Mouse (Mus musculus) embryonic facial prominence, embryonic 15.5 days (tissue): ENCODE measurements around the gene Prkaa1. TPM values are rescaled to one million over a fixed set of nuclear protein-coding genes. Genes with fewer than 3 reads are reported as not detected.
A peak's percentile ranks its signal among the peaks of the same experiment; 100 is the strongest.

Source experiments
- ATAC-seq: fragments of 200-750 bp; cut with Nextera tagmentation; 2 replicates; pipeline ENCODE4 v1.8.0; 2017; ENCODE audit warnings: low read depth, moderate TSS enrichment; ENCODE audit not compliant: insufficient number of reproducible peaks, low FRiP score, low TSS enrichment
- H3K27ac ChIP-seq: fragments of 300-500 bp; sonication (generic); replicated peaks from 2 replicates; pipeline ENCODE4 v1.5.1; 2015; ENCODE audit warnings: mild to moderate bottlenecking, inconsistent platforms
- H3K27me3 ChIP-seq: fragments of 300-500 bp; sonication (generic); 2 replicates; pipeline ENCODE4 v1.6.1; 2015; ENCODE audit warnings: inconsistent platforms
- H3K36me3 ChIP-seq: fragments of 300-500 bp; sonication (generic); 2 replicates; pipeline ENCODE4 v1.6.1; 2015; ENCODE audit warnings: mild to moderate bottlenecking, inconsistent platforms
- H3K4me1 ChIP-seq: fragments of 300-500 bp; sonication (generic); 2 replicates; pipeline ENCODE4 v1.6.1; 2015; ENCODE audit warnings: inconsistent platforms
- H3K4me2 ChIP-seq: fragments of 300-500 bp; sonication (generic); replicated peaks from 2 replicates; pipeline ENCODE4 v1.6.1; 2015; ENCODE audit warnings: mild to moderate bottlenecking, inconsistent platforms
- H3K4me3 ChIP-seq: fragments of 300-500 bp; sonication (generic); replicated peaks from 2 replicates; pipeline ENCODE4 v1.5.1; 2015; ENCODE audit warnings: mild to moderate bottlenecking, inconsistent platforms
- H3K9ac ChIP-seq: fragments of 300-500 bp; sonication (generic); 2 replicates; pipeline ENCODE4 v1.6.1; 2015; ENCODE audit warnings: inconsistent platforms
- H3K9me3 ChIP-seq: fragments of 300-500 bp; sonication (generic); replicated peaks from 2 replicates; pipeline ENCODE4 v1.6.1; 2016; ENCODE audit warnings: inconsistent platforms
- WGBS: fragments of 180-500 bp; shearing (Covaris S2); methylation state at CpG from one replicate; pipeline ENCODE4 v1.1.7; 2015; 5-methylcytosine and 5-hydroxymethylcytosine counted together
- polyA plus RNA-seq: library from polyadenylated mRNA; unstranded; fragments of >200 nt; fragmentation: Nextera tagmentation; extraction: Ambion mirVana; gene quantifications from 2 replicates; pipeline ENCODE4 v1.2.1, GENCODE M21; 2015

The Prkaa1 gene
- 16.1 and 17.2 TPM in 2 replicates for polyA plus RNA-seq

DNA sequence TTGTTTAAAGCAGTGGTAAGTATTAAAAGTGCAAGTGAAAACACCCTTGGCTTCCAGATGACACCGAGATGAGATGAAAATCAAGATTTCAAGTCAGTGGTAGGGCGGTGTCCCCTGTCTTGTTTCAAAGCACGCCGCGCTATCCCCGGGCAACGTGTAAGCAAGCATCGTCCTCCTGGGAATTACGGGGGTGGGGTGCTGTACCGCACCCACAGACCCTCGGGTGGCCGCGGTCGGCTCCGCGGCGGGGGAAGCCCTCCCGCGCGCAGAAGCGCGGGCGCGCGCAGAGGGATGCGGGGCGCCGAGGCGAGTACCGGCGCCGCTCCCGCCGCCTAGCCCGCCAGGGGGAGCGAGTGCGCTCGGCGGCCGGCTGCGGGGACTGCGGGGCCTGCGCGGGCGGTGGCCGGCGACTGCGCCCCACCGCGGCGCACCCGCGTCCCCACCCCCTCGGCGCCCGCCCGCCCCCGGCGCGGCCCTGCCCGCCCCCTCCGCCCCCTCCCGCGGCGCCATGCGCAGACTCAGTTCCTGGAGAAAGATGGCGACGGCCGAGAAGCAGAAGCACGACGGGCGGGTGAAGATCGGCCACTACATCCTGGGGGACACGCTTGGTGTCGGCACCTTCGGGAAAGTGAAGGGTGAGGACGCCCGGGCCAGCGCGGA is at the start of gene Prkaa1:
Gene Prkaa1, plus strand, starts transcription at position 501 of the 660 bp plus-strand sequence.
- Histone ChIP-seq H3K9me3 (no peaks in the 10 kb centered on the region), H3K27ac (peak within 1 kb of the TSS; percentile 90), H3K4me2 (peak within 1 kb of the TSS; percentile 58), H3K27me3 (no peaks in the 10 kb centered on the region), H3K4me1 (peaks cover 17% of the 10 kb centered on the region), H3K9ac (peak within 1 kb of the TSS; percentile 78), H3K36me3 (no peaks in the 10 kb centered on the region), H3K4me3 (peak within 1 kb of the TSS; percentile 69)
- ATAC-seq: peak; percentile 89
- under 1% methylated on average over 77 of the region's 80 CpGs for WGBS

DNA sequence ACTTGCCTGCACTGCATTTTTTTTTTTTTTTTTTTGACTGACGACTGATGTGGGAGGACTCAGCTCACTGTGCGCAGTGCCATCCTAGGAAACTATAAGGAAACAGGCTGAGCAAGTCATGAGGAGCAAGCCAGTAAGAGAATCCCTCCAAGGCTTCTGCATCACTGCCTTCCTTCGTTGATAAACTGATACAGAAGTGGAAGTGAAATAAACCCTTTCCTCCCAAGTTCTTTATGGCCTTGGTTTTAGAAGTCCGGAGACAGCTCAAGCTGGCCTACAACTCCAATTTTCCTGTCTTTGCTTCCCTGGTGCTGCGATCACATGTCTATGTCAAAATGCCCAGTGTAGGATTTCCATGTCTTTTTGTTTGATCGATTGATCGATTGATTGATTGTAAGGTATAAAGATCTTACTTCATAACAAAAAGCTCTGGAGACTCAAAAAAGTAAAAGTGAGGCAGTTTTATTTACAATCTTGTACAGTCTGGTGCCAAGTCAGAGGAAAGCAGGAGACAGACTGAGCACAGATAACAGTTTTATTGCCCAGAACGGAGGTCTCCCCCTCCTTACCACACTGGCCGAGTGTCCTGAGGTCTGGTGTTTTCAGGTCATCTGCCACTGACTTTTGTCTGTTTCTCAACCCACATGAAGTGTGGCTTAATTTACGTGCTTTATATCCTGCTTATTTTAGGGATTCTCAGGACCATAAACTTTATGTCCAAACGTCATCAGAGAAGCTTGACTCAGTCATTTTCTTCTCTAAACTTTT is 47.9 kb upstream of the Prkaa1 start:
- Histone ChIP-seq H3K4me1 (no peaks in the 10 kb centered on the region), H3K4me3 (no peak overlapping the region), H3K36me3 (no peaks in the 10 kb centered on the region), H3K27me3 (no peaks in the 10 kb centered on the region), H3K9ac (no peak overlapping the region), H3K9me3 (no peaks in the 10 kb centered on the region), H3K4me2 (no peak overlapping the region), H3K27ac (no peak overlapping the region)
- 83% methylated on average over 11 of the region's 11 CpGs for WGBS
- no peak for ATAC-seq

DNA sequence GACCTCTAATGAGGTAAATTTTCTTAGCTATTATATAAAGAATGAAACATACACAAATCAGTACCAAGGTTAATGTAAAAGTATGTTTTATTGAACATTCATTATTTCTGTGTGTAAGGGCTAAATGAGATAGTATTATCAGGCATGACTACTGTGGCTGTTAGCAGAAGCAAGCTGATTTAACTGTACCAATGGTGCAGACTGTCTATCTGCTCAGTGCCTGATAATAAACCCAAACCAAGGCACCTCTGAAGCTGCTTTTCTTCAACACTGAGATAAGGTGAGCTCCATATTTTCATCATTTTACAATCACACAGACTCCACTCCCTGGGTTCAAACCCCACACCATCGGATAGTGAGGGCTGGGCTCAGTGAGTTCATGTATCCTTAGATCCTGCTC is 46.3 kb upstream of the Prkaa1 start:
- no peaks in the 10 kb centered on the region for H3K4me1 ChIP-seq
- H3K9me3 ChIP-seq: no peaks in the 10 kb centered on the region
- H3K27me3 ChIP-seq: no peaks in the 10 kb centered on the region
- no peak overlapping the region for H3K4me2 ChIP-seq
- no peak overlapping the region for H3K27ac ChIP-seq
- H3K4me3 ChIP-seq: no peak overlapping the region
- WGBS: 88% methylated on average over 1 of the region's 1 CpGs
- H3K9ac ChIP-seq: no peak overlapping the region
- no peaks in the 10 kb centered on the region for H3K36me3 ChIP-seq
- ATAC-seq: no peak

- Histone ChIP-seq H3K4me2 (no peak overlapping the region), H3K4me1 (no peaks in the 10 kb centered on the region), H3K4me3 (no peak overlapping the region), H3K9me3 (no peaks in the 10 kb centered on the region), H3K9ac (no peak overlapping the region), H3K27me3 (no peaks in the 10 kb centered on the region), H3K27ac (no peak overlapping the region), H3K36me3 (no peaks in the 10 kb centered on the region)
- ATAC-seq: no peak
- WGBS: 95% methylated on average over 4 of the region's 4 CpGs
Measured at GRCm38 (mm10) chr15:5102312-5102711, 41.3 kb upstream of the Prkaa1 start.

DNA sequence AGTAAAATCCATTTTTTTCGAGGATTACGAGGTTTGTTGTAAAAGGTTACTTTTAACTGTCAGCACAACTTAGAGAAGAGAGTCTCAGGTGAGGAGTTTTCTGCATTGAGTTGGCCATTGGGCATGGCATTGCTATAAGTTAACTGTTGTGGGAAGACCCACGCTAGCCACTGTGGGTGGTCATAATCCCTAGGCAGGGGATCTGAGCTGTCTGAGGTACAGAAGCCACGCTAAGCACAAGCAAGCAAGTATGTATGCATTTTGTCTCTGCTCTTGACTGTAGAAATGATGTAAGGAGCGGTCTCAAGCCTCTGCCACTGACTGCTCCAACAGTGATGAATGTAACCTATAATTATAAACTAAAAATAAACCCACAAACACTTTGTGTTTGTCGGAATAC is 37.8 kb upstream of the Prkaa1 start:
- no peak overlapping the region for H3K9ac ChIP-seq
- ATAC-seq: no peak
- no peak overlapping the region for H3K4me2 ChIP-seq
- H3K27ac ChIP-seq: no peak overlapping the region
- H3K27me3 ChIP-seq: no peaks in the 10 kb centered on the region
- H3K4me1 ChIP-seq: no peaks in the 10 kb centered on the region
- H3K9me3 ChIP-seq: no peaks in the 10 kb centered on the region
- WGBS: 72% methylated on average over 6 of the region's 6 CpGs
- no peak overlapping the region for H3K4me3 ChIP-seq
- no peaks in the 10 kb centered on the region for H3K36me3 ChIP-seq

- no peak overlapping the region for H3K9ac ChIP-seq
- WGBS: 33% methylated on average over 2 of the region's 2 CpGs
Measured at GRCm38 (mm10) chr15:5106293-5106692, 37.4 kb upstream of the Prkaa1 start.

GRCm38 (mm10) chr15:5107686-5108654 is 35.7 kb upstream of the Prkaa1 start, which contains the start of gene Card6:
TSS of gene Card6 (minus strand) at chr15:5108539.
- no peak for ATAC-seq
- Histone ChIP-seq H3K36me3 (no peaks in the 10 kb centered on the region), H3K27ac (peak within 1 kb of the TSS; percentile 44; the same call in 1 of the 2 replicates), H3K9me3 (no peaks in the 10 kb centered on the region), H3K4me2 (peak within 1 kb of the TSS; percentile 34), H3K27me3 (no peaks in the 10 kb centered on the region), H3K9ac (0 out of 2 replicates have a peak within 1 kb of the TSS, but pooled peaks have one; percentile 6), H3K4me1 (no peaks in the 10 kb centered on the region), H3K4me3 (peak within 1 kb of the TSS; percentile 32)
- 48% methylated on average over 21 of the region's 21 CpGs for WGBS

More at GRCm38 (mm10) chr15:5106293-5106692, 37.4 kb upstream of the Prkaa1 start:
- Histone ChIP-seq H3K9me3 (no peaks in the 10 kb centered on the region), H3K36me3 (no peaks in the 10 kb centered on the region), H3K4me3 (no peak overlapping the region), H3K27ac (no peak overlapping the region), H3K27me3 (no peaks in the 10 kb centered on the region), H3K4me2 (no peak overlapping the region), H3K4me1 (no peaks in the 10 kb centered on the region)
- ATAC-seq: no peak

- Histone ChIP-seq H3K4me3 (peak overlapping the region; percentile 32; the same call in 1 of the 2 replicates), H3K4me2 (peak overlapping the region; percentile 34; the same call in 1 of the 2 replicates), H3K9me3 (no peaks in the 10 kb centered on the region), H3K4me1 (no peaks in the 10 kb centered on the region), H3K27ac (no peak overlapping the region), H3K9ac (no peak overlapping the region), H3K36me3 (no peaks in the 10 kb centered on the region), H3K27me3 (no peaks in the 10 kb centered on the region)
- 74% methylated on average over 3 of the region's 3 CpGs for WGBS
- no peak for ATAC-seq
Measured at GRCm38 (mm10) chr15:5108655-5109040, 35.0 kb upstream of the Prkaa1 start.

- WGBS: 87% methylated on average over 3 of the region's 3 CpGs
- H3K36me3 ChIP-seq: peaks cover 2% of the 10 kb centered on the region
- ATAC-seq: no peak
- no peaks in the 10 kb centered on the region for H3K27me3 ChIP-seq
- no peak overlapping the region for H3K27ac ChIP-seq
- no peak overlapping the region for H3K9ac ChIP-seq
- H3K9me3 ChIP-seq: no peaks in the 10 kb centered on the region
- no peak overlapping the region for H3K4me2 ChIP-seq
- H3K4me1 ChIP-seq: peaks cover 11% of the 10 kb centered on the region
- H3K4me3 ChIP-seq: no peak overlapping the region
Measured at GRCm38 (mm10) chr15:5112651-5113050, 31.0 kb upstream of the Prkaa1 start.

GRCm38 (mm10) chr15:5115173-5115572 is 28.5 kb upstream of the Prkaa1 start:
- no peaks in the 10 kb centered on the region for H3K9me3 ChIP-seq
- no peak for ATAC-seq
- peak overlapping the region; percentile 65 for H3K4me2 ChIP-seq
- H3K4me3 ChIP-seq: peak overlapping the region; percentile 79
- peaks cover 19% of the 10 kb centered on the region for H3K4me1 ChIP-seq
- WGBS: 58% methylated on average over 8 of the region's 8 CpGs
- H3K36me3 ChIP-seq: peaks cover 25% of the 10 kb centered on the region
- no peaks in the 10 kb centered on the region for H3K27me3 ChIP-seq
- H3K27ac ChIP-seq: peak overlapping the region; percentile 97
- no peak overlapping the region for H3K9ac ChIP-seq
